Comparison of ENCODE assay signal across 8 mouse cellular contexts in genomic region chr6:52011559-52012408, GRCm38 (mm10). TPM values are rescaled to one million over a fixed set of nuclear protein-coding genes. Genes with fewer than 3 reads are reported as not detected.
A peak's percentile ranks its signal among the peaks of the same experiment; 100 is the strongest.
DNase-seq lines count a peak whose midpoint lies in the region; ATAC-seq and TF ChIP-seq lines count a peak whose summit lies in the region.

No protein-coding gene starts in this region.

- H3K9ac ChIP-seq in forebrain, embryonic 16.5 days (replicated peaks; ENCODE audit: low read depth, low read length), result peak overlapping the region; percentile 20
- H3K9ac ChIP-seq in liver, embryonic 12.5 days, result peak overlapping the region; percentile 77
- H3K9ac ChIP-seq in neural tube, embryonic 14.5 days (replicated peaks; ENCODE audit: low read depth, low read length), result peak overlapping the region; percentile 25

- no peaks in the 10 kb centered on the region for H3K27me3 ChIP-seq in kidney, adult 2 months (replicated peaks; ENCODE audit: control insufficient read depth, insufficient read depth, low read length)
- peaks cover 47% of the 10 kb centered on the region for H3K27me3 ChIP-seq in forebrain, embryonic 16.5 days (replicated peaks; ENCODE audit: control insufficient read depth, insufficient read depth, low read length)
- peaks cover 25% of the 10 kb centered on the region for H3K27me3 ChIP-seq in liver, embryonic 12.5 days (replicated peaks)
- H3K27me3 ChIP-seq in neural tube, embryonic 14.5 days (ENCODE audit: control insufficient read depth, insufficient read depth, low read length), result no peaks in the 10 kb centered on the region

- no peak for TF ChIP-seq CTCF in kidney, adult 2 months (conservative IDR thresholded peaks at IDR 0.05; ENCODE audit: insufficient read depth, insufficient read length, low read depth, low read length)

- peak overlapping the region; percentile 79; the same call in 1 of the 2 replicates for H3K27ac ChIP-seq in kidney, adult 2 months (ENCODE audit: insufficient read depth, low read depth, low read length)
- no peak overlapping the region for H3K27ac ChIP-seq in forebrain, embryonic 16.5 days (ENCODE audit: low read length)
- peak overlapping the region; percentile 56 for H3K27ac ChIP-seq in liver, embryonic 12.5 days
- peak overlapping the region; percentile 73; the same call in 1 of the 2 replicates for H3K27ac ChIP-seq in neural tube, embryonic 14.5 days (ENCODE audit: low read depth, low read length)

- no peaks in the 10 kb centered on the region for H3K4me1 ChIP-seq in kidney, adult 2 months (ENCODE audit: control insufficient read depth, insufficient read depth, low read length)
- H3K4me1 ChIP-seq in forebrain, embryonic 16.5 days (replicated peaks; ENCODE audit: control insufficient read depth, insufficient read depth, low read length), result peaks cover 3% of the 10 kb centered on the region
- H3K4me1 ChIP-seq in liver, embryonic 12.5 days, result peaks cover 20% of the 10 kb centered on the region
- peaks cover 18% of the 10 kb centered on the region; the same call in 1 of the 2 replicates for H3K4me1 ChIP-seq in neural tube, embryonic 14.5 days (ENCODE audit: control insufficient read depth, insufficient read depth, low read length)

- peak overlapping the region; percentile 75 for H3K4me3 ChIP-seq in kidney, adult 2 months (ENCODE audit: insufficient read depth, low read depth, low read length)
- H3K4me3 ChIP-seq in forebrain, embryonic 16.5 days (replicated peaks; ENCODE audit: low read length), result peak overlapping the region; percentile 59
- H3K4me3 ChIP-seq in liver, embryonic 12.5 days, result peak overlapping the region; percentile 77
- H3K4me3 ChIP-seq in neural tube, embryonic 14.5 days (ENCODE audit: low read depth, low read length), result peak overlapping the region; percentile 53

- WGBS in kidney, adult 2 months, result 9% methylated on average over 26 of the region's 26 CpGs
- WGBS in forebrain, embryonic 16.5 days, result 7% methylated on average over 26 of the region's 26 CpGs
- 4% methylated on average over 26 of the region's 26 CpGs for WGBS in liver, embryonic 12.5 days (ENCODE audit: insufficient replicate concordance)
- WGBS in neural tube, embryonic 14.5 days, result 6% methylated on average over 26 of the region's 26 CpGs

- peak overlapping the region; percentile 62 for H3K4me2 ChIP-seq in forebrain, embryonic 16.5 days (ENCODE audit: low read length)
- peak overlapping the region; percentile 93 for H3K4me2 ChIP-seq in liver, embryonic 12.5 days
- H3K4me2 ChIP-seq in neural tube, embryonic 14.5 days (ENCODE audit: low read depth, low read length), result peak overlapping the region; percentile 65

- H3K9me3 ChIP-seq in forebrain, embryonic 16.5 days (ENCODE audit: control insufficient read depth, low read length), result no peaks in the 10 kb centered on the region
- H3K9me3 ChIP-seq in liver, embryonic 12.5 days (replicated peaks), result no peaks in the 10 kb centered on the region
- H3K9me3 ChIP-seq in neural tube, embryonic 14.5 days (ENCODE audit: control insufficient read depth, low read length), result no peaks in the 10 kb centered on the region

- no peak for DNase-seq in kidney, adult 2 months
- DNase-seq in kidney, postnatal 14 days, result no peak
- peak; percentile 28 for DNase-seq in MN1 (ENCODE audit: low spot score)
- no peak for DNase-seq in gastrocnemius, postnatal 36 days
- no peak for DNase-seq in natural killer cell, adult 2 months (ENCODE audit: low spot score in 2 of 2)

- no peaks in the 10 kb centered on the region for H3K36me3 ChIP-seq in kidney, adult 2 months (ENCODE audit: control insufficient read depth, insufficient read depth, low read length)
- H3K36me3 ChIP-seq in forebrain, embryonic 16.5 days (ENCODE audit: control insufficient read depth, insufficient read depth), result no peaks in the 10 kb centered on the region
- H3K36me3 ChIP-seq in liver, embryonic 12.5 days, result no peaks in the 10 kb centered on the region
- no peaks in the 10 kb centered on the region for H3K36me3 ChIP-seq in neural tube, embryonic 14.5 days (ENCODE audit: control insufficient read depth, insufficient read depth, low read length)

- no peak for TF ChIP-seq POLR2A in kidney, adult 2 months (IDR thresholded peaks at IDR 0.05; ENCODE audit: low read depth, low read length)

- peak; percentile 46 for ATAC-seq in forebrain, embryonic 16.5 days
- peak; percentile 70 for ATAC-seq in liver, embryonic 12.5 days
- peak; percentile 83 for ATAC-seq in neural tube, embryonic 14.5 days (ENCODE audit: low read depth)

- intact Hi-C loops in gastrocnemius, postnatal 36 days (cut with DNase I), result no loop called here

RNA-seq across cellular contexts. Expression of gene Skap2, which starts 0.6 kb away (rescaled TPM):
- polyA plus RNA-seq in kidney, adult 2 months (2012; rRNA removed), result 12.4 and 22.2 TPM in 2 replicates
- 5.5 and 7.0 TPM in 2 replicates for polyA plus RNA-seq in forebrain, embryonic 16.5 days (2015; fragmentation: Nextera tagmentation; extraction: Ambion mirVana)
- polyA plus RNA-seq in liver, embryonic 12.5 days (2016; fragmentation: Nextera tagmentation; extraction: Ambion mirVana), result 22.2 and 22.6 TPM in 2 replicates
- polyA plus RNA-seq in neural tube, embryonic 14.5 days (2014; fragmentation: Nextera tagmentation; extraction: Ambion mirVana), result 26.1 and 31.5 TPM in 2 replicates
- 1 to 10 TPM; 2.1 to 3.6 TPM for total RNA-seq in gastrocnemius, postnatal 36 days (2021)

Comparison
In these comparisons a context has a peak if more than half of its experiments do, and no peak if none do; other contexts are left out.
1. H3K9ac ChIP-seq: peak in every context shown above with its lines; median percentile 77 in liver, embryonic 12.5 days; 25 in neural tube, embryonic 14.5 days; 20 in forebrain, embryonic 16.5 days.